Mouse (Mus musculus): Measurements from ENCODE around the gene Mvb12b. TPM values are rescaled to one million over a fixed set of nuclear protein-coding genes. Genes with fewer than 3 reads are reported as not detected.
A peak's percentile ranks its signal among the peaks of the same experiment; 100 is the strongest.

Gene Mvb12b
- polyA plus RNA-seq, 1 experiment from 2014 or later: 57.8 TPM

DNA sequence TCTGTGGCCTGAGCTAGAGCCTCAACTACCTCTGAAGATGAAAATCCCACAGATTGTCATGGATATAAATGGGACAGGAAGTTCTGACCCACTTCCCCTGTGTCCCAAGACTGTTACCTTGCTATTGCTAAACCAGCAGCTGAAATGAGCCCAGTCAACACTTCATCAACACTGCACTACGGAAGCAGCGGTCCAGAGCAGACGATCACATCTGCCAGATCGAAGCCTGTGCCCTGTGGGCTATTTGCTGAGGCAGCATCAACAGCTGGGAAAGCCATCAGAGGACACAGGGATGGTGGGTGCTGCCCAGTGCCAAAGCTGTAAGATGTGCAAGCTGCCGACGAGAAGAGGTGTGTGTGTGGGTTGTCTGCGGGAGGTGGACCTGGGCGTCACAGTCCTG, 86.4 kb downstream of the Mvb12b start:
- H3K4me2 ChIP-seq (replicated peaks): no peak overlapping the region
- H3K4me3 ChIP-seq: no peak overlapping the region
- 80% methylated on average over 8 of the region's 8 CpGs for WGBS
- H3K27me3 ChIP-seq (replicated peaks): no peaks in the 10 kb centered on the region
- H3K9ac ChIP-seq: no peak overlapping the region
- H3K36me3 ChIP-seq: peaks cover 39% of the 10 kb centered on the region
- no peaks in the 10 kb centered on the region for H3K9me3 ChIP-seq
- no peak overlapping the region for H3K27ac ChIP-seq
- H3K4me1 ChIP-seq: peaks cover 28% of the 10 kb centered on the region
- no peak for ATAC-seq (ENCODE audit: low FRiP score, low read depth)

DNA sequence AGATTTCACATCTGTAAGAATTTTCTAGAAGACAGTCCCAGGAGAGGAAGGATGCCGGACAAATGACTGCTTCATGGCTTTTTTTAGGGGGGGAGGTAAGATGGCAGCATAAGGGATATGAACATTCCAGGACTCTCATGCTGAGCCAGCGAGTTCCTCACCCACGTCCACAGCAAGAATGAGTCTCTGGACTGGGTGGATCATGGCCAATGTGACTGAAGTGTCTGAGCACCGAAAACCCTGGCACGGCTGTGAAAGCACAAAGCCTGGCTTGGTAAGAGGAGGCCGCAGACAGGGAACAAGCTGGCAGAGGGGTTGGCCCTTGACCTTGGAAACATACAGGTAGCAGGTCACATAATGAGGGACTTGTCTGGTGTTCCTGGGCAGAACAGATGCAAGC, 87.5 kb downstream of the Mvb12b start:
- H3K9me3 ChIP-seq: no peaks in the 10 kb centered on the region
- no peak for ATAC-seq (ENCODE audit: low FRiP score, low read depth)
- H3K4me2 ChIP-seq (replicated peaks): no peak overlapping the region
- H3K27me3 ChIP-seq (replicated peaks): no peaks in the 10 kb centered on the region
- WGBS: 88% methylated on average over 6 of the region's 6 CpGs
- H3K4me1 ChIP-seq: peaks cover 31% of the 10 kb centered on the region
- H3K36me3 ChIP-seq: peaks cover 39% of the 10 kb centered on the region
- no peak overlapping the region for H3K27ac ChIP-seq
- no peak overlapping the region for H3K4me3 ChIP-seq
- no peak overlapping the region for H3K9ac ChIP-seq

GRCm38 (mm10) chr2:33795716-33796472, 91.9 kb downstream of the Mvb12b start:
- Histone ChIP-seq H3K27ac (no peak overlapping the region; the same call in 1 of the 2 replicates), H3K9ac (no peak overlapping the region), H3K4me1 (peaks cover 31% of the 10 kb centered on the region), H3K4me2 (replicated peaks) (no peak overlapping the region), H3K27me3 (replicated peaks) (no peaks in the 10 kb centered on the region), H3K9me3 (no peaks in the 10 kb centered on the region), H3K36me3 (peaks cover 25% of the 10 kb centered on the region), H3K4me3 (no peak overlapping the region)
- 56% methylated on average over 15 of the region's 15 CpGs for WGBS
- ATAC-seq (ENCODE audit: low FRiP score, low read depth): no peak

DNA sequence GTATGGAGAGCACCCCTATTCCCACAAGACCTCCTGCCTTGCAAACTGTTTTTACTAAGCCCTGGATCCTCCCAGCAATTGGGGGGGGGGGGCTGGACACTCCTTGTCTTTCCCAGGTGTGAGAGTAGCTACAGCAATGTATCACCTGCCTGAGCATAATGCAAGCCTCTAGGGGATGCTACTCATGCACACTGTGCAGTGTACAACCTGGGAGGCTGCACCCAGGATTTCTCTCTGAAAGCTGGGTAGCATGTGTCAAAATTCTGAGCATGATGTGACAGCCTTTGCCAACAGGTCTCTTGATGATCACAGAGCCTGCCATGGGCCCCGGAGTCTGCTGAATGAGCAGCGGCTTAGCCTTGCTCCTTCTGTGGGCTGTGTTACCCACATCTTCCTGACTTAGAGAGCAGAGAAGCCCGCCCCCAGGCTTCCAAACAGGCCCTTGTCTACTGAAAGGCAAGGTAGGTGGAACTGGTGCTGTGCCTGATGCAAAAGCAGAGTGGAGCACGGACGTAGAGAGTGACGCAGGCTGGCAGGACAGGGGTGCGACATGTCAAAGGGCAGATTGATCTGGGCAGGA, 92.7 kb downstream of the Mvb12b start:
- no peak for ATAC-seq (ENCODE audit: low FRiP score, low read depth)
- Histone ChIP-seq H3K9me3 (no peaks in the 10 kb centered on the region), H3K27me3 (replicated peaks) (no peaks in the 10 kb centered on the region), H3K4me3 (no peak overlapping the region), H3K36me3 (peaks cover 18% of the 10 kb centered on the region), H3K27ac (no peak overlapping the region), H3K9ac (no peak overlapping the region), H3K4me1 (peaks cover 38% of the 10 kb centered on the region), H3K4me2 (replicated peaks) (no peak overlapping the region)
- 90% methylated on average over 7 of the region's 7 CpGs for WGBS

- peaks cover 44% of the 10 kb centered on the region for H3K4me1 ChIP-seq
- 80% methylated on average over 9 of the region's 9 CpGs for WGBS
- no peak overlapping the region for H3K9ac ChIP-seq
- H3K4me2 ChIP-seq (replicated peaks): no peak overlapping the region
- no peak for ATAC-seq (ENCODE audit: low FRiP score, low read depth)
- H3K9me3 ChIP-seq: no peaks in the 10 kb centered on the region
- H3K4me3 ChIP-seq: no peak overlapping the region
- H3K27ac ChIP-seq: no peak overlapping the region
- H3K27me3 ChIP-seq (replicated peaks): no peaks in the 10 kb centered on the region
- H3K36me3 ChIP-seq: peaks cover 16% of the 10 kb centered on the region
Measured at GRCm38 (mm10) chr2:33794483-33794882, 93.3 kb downstream of the Mvb12b start.

GRCm38 (mm10) chr2:33790301-33790700, 97.4 kb downstream of the Mvb12b start:
- 50% methylated on average over 5 of the region's 5 CpGs for WGBS
- H3K9ac ChIP-seq: no peak overlapping the region
- ATAC-seq (ENCODE audit: low FRiP score, low read depth): no peak
- H3K36me3 ChIP-seq: peaks cover 16% of the 10 kb centered on the region; the same call in 1 of the 2 replicates
- H3K27me3 ChIP-seq (replicated peaks): no peaks in the 10 kb centered on the region
- no peak overlapping the region for H3K4me2 ChIP-seq (replicated peaks)
- H3K4me1 ChIP-seq: peaks cover 55% of the 10 kb centered on the region
- no peak overlapping the region for H3K27ac ChIP-seq
- H3K9me3 ChIP-seq: no peaks in the 10 kb centered on the region
- H3K4me3 ChIP-seq: no peak overlapping the region

GRCm38 (mm10) chr2:33789732-33790131, 98.0 kb downstream of the Mvb12b start:
- Histone ChIP-seq H3K36me3 (peaks cover 16% of the 10 kb centered on the region; the same call in 1 of the 2 replicates), H3K4me1 (peaks cover 55% of the 10 kb centered on the region), H3K9me3 (no peaks in the 10 kb centered on the region), H3K9ac (0 out of 2 replicates have a peak overlapping the region, but pooled peaks have one; percentile 3), H3K27me3 (replicated peaks) (no peaks in the 10 kb centered on the region), H3K4me3 (no peak overlapping the region), H3K27ac (peak overlapping the region; percentile 38; the same call in 1 of the 2 replicates), H3K4me2 (replicated peaks) (no peak overlapping the region; the same call in 1 of the 2 replicates)
- no peak for ATAC-seq (ENCODE audit: low FRiP score, low read depth)
- 51% methylated on average over 9 of the region's 9 CpGs for WGBS

GRCm38 (mm10) chr2:33789279-33789678, 98.5 kb downstream of the Mvb12b start:
- peak; percentile 73 for ATAC-seq (ENCODE audit: low FRiP score, low read depth)
- WGBS: 15% methylated on average over 6 of the region's 6 CpGs
- Histone ChIP-seq H3K27ac (peak overlapping the region; percentile 38; the same call in 1 of the 2 replicates), H3K4me2 (replicated peaks) (no peak overlapping the region; the same call in 1 of the 2 replicates), H3K9ac (0 out of 2 replicates have a peak overlapping the region, but pooled peaks have one; percentile 3), H3K9me3 (no peaks in the 10 kb centered on the region), H3K4me3 (no peak overlapping the region), H3K27me3 (replicated peaks) (no peaks in the 10 kb centered on the region), H3K4me1 (peaks cover 51% of the 10 kb centered on the region), H3K36me3 (peaks cover 13% of the 10 kb centered on the region; the same call in 1 of the 2 replicates)

GRCm38 (mm10) chr2:33788851-33789250, 98.9 kb downstream of the Mvb12b start:
- 61% methylated on average over 7 of the region's 7 CpGs for WGBS
- Histone ChIP-seq H3K9ac (no peak overlapping the region), H3K27me3 (replicated peaks) (no peaks in the 10 kb centered on the region), H3K36me3 (peaks cover 9% of the 10 kb centered on the region; the same call in 1 of the 2 replicates), H3K4me2 (replicated peaks) (no peak overlapping the region), H3K4me1 (peaks cover 46% of the 10 kb centered on the region), H3K9me3 (no peaks in the 10 kb centered on the region), H3K4me3 (no peak overlapping the region), H3K27ac (no peak overlapping the region)
- ATAC-seq (ENCODE audit: low FRiP score, low read depth): no peak

DNA sequence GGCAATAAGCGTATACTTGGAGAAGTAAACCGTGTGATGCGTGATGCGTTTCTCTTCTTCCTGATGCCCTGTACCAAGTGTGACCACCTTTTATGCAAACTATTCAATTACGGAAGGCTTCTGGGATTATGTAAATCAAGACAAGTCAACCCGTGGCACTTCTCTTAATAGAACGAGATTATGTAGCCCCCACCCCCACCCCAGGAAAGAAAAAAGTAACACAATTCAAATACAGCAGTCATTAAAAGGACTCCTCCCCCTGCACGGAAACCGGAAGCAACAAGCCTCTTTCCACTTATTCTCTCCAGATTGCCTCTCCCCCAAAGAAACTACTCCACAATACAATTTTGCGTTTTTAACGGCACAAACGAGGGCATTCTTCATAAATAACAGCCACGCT, 99.6 kb downstream of the Mvb12b start:
- no peak overlapping the region for H3K4me3 ChIP-seq
- H3K9me3 ChIP-seq: no peaks in the 10 kb centered on the region
- H3K4me1 ChIP-seq: peaks cover 46% of the 10 kb centered on the region
- H3K27me3 ChIP-seq (replicated peaks): no peaks in the 10 kb centered on the region
- H3K4me2 ChIP-seq (replicated peaks): no peak overlapping the region
- no peak overlapping the region for H3K9ac ChIP-seq
- H3K27ac ChIP-seq: no peak overlapping the region
- WGBS: 45% methylated on average over 13 of the region's 13 CpGs
- no peak for ATAC-seq (ENCODE audit: low FRiP score, low read depth)
- peaks cover 11% of the 10 kb centered on the region for H3K36me3 ChIP-seq

GRCm38 (mm10) chr2:33786064-33786463, 101.7 kb downstream of the Mvb12b start:
- H3K9ac ChIP-seq: no peak overlapping the region
- H3K4me3 ChIP-seq: no peak overlapping the region
- no peak overlapping the region for H3K4me2 ChIP-seq (replicated peaks)
- H3K9me3 ChIP-seq: no peaks in the 10 kb centered on the region
- no peak for ATAC-seq (ENCODE audit: low FRiP score, low read depth)
- no peak overlapping the region for H3K27ac ChIP-seq
- H3K36me3 ChIP-seq: peaks cover 5% of the 10 kb centered on the region
- 64% methylated on average over 6 of the region's 6 CpGs for WGBS
- H3K4me1 ChIP-seq: peaks cover 57% of the 10 kb centered on the region
- H3K27me3 ChIP-seq (replicated peaks): no peaks in the 10 kb centered on the region

GRCm38 (mm10) chr2:33785596-33785995, 102.2 kb downstream of the Mvb12b start:
- H3K4me2 ChIP-seq (replicated peaks): 0 out of 2 replicates have a peak overlapping the region, but pooled peaks have one; percentile 12
- peak; percentile 39; the same call in 1 of the 2 replicates for ATAC-seq (ENCODE audit: low FRiP score, low read depth)
- WGBS: 35% methylated on average over 13 of the region's 13 CpGs
- no peaks in the 10 kb centered on the region for H3K27me3 ChIP-seq (replicated peaks)
- H3K4me3 ChIP-seq: no peak overlapping the region
- no peaks in the 10 kb centered on the region for H3K9me3 ChIP-seq
- H3K9ac ChIP-seq: no peak overlapping the region
- peak overlapping the region; percentile 11; the same call in 1 of the 2 replicates for H3K27ac ChIP-seq
- H3K36me3 ChIP-seq: peaks cover 5% of the 10 kb centered on the region
- peaks cover 53% of the 10 kb centered on the region for H3K4me1 ChIP-seq
